Mouse (Mus musculus): Measurements from ENCODE around the gene Agr2.

DNA sequence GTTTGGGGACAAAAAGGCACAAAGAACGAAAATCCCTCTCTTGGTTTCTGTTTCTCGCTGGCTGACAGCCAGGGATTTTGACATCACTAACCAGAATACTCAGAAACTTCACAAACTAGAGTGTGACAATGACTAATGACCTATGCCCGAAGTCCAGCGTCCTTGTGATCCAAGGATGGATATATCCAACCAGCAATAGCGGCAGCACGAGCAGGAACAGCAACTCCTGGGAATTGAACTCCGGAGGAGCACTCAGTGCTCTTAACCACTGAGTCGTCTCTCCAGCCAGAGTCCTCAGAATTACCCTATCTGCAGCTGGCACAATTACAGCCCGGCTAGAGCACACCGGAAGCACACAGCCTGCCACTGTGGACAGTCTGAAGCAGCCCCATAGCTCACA, 44.1 kb downstream of the Agr2 start:
- TF ChIP-seq CTCF (IDR thresholded peaks at IDR 0.05; ENCODE audit: control insufficient read depth, insufficient read depth, insufficient replicate concordance, low read depth, low read length) (no peak), POLR2A (IDR thresholded peaks at IDR 0.05; ENCODE audit: control insufficient read depth, low read depth, low read length) (no peak)
